Mouse (Mus musculus): Measurements from ENCODE around the gene Slc36a2.

DNA sequence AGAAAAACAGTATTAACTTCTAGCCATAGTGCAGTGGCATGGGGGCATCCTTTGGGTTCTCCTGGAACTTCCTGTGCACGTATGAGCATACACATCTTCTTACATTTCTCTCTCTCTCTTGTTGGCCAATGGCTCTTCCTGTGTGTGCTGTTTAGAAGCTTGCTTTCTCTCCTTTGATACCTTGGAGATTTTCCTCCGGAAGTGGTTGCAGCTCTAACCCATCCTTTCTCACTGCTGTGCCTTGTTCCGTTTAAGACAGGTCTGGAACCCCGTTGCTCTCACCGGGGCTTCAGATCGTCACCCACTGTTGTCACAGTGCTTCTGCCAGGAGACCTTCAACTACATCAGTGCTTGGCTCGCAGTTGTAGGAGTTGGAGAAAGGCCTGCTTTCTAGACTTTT lies 36.4 kb upstream of the Slc36a2 start:
- TF ChIP-seq CTCF (IDR thresholded peaks at IDR 0.05; ENCODE audit: control insufficient read depth, insufficient read depth, insufficient replicate concordance, low read depth, low read length) (no peak), POLR2A (IDR thresholded peaks at IDR 0.05; ENCODE audit: control insufficient read depth, low read depth, low read length) (no peak)
